Mouse (Mus musculus) thymus, adult 2 months (tissue): Measurements from ENCODE around the gene Zfp273.

Source experiments
- CTCF ChIP-seq: fragments of 200-500 bp; IDR thresholded peaks from 2 replicates; pipeline ENCODE4 v1.5.1; 2012; ENCODE audit warnings: mild to moderate bottlenecking, control low read depth, low read length, moderate library complexity, borderline replicate concordance; ENCODE audit not compliant: control insufficient read depth, poor library complexity, insufficient read depth; ENCODE audit errors: extremely low read depth
- POLR2A ChIP-seq: fragments of 200-500 bp; IDR thresholded peaks from 2 replicates; pipeline ENCODE4 v1.6.1; 2012; ENCODE audit warnings: mild to moderate bottlenecking, low read length, control low read depth, moderate library complexity; ENCODE audit not compliant: control insufficient read depth, poor library complexity, insufficient read depth; ENCODE audit errors: extremely low read depth

DNA sequence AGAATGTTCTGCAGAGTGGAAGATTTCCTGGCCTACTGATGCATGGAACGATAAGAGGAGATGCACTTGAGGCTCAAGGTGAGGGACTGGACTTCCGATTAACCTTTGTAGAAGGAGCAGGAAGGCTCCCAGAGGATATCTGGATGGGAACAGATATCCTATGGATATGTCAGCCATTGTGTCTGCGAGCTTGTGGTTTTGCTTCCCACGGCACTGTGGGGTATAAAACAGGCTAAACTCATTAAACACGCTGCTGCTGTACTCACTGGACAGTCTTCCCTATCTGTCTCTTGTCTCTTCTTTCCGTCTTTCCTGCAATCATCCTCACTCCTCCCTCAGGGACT lies 30.2 kb downstream of the Zfp273 start:
- no peak for TF ChIP-seq CTCF
- TF ChIP-seq POLR2A, result no peak
